Mouse (Mus musculus): ENCODE data around the gene Usp12. TPM values are rescaled to one million over a fixed set of nuclear protein-coding genes. Genes with fewer than 3 reads are reported as not detected.

The Usp12 gene
- polyA plus RNA-seq, 1 experiment from 2014 or later = 14.4 TPM

GRCm38 (mm10) chr5:146834959-146835358 is 40.2 kb upstream of the Usp12 start:
- 84% methylated on average over 8 of the region's 8 CpGs for WGBS
- H3K27me3 ChIP-seq (ENCODE audit: control insufficient read depth, insufficient read depth, low read length) = no peaks in the 10 kb centered on the region
- peaks cover 13% of the 10 kb centered on the region for H3K4me1 ChIP-seq (ENCODE audit: control insufficient read depth, insufficient read depth, low read length)
- ATAC-seq (ENCODE audit: low FRiP score, low TSS enrichment) = no peak
- H3K9me3 ChIP-seq (ENCODE audit: control insufficient read depth, low read length) = no peaks in the 10 kb centered on the region
- no peak overlapping the region for H3K27ac ChIP-seq (ENCODE audit: low read depth, low read length)
- H3K9ac ChIP-seq (ENCODE audit: low read depth, low read length) = no peak overlapping the region
- peak overlapping the region; percentile 90; the same call in 1 of the 2 replicates for H3K4me3 ChIP-seq (ENCODE audit: low read length)
- no peak overlapping the region; the same call in 1 of the 2 replicates for H3K4me2 ChIP-seq (replicated peaks; ENCODE audit: low read depth, low read length)
- peaks cover 46% of the 10 kb centered on the region for H3K36me3 ChIP-seq (ENCODE audit: control insufficient read depth, insufficient read depth, low read length)

GRCm38 (mm10) chr5:146833673-146834201 is 38.9 kb upstream of the Usp12 start:
- Histone ChIP-seq H3K9ac (ENCODE audit: low read depth, low read length) (peak overlapping the region; percentile 98), H3K4me3 (ENCODE audit: low read length) (peak overlapping the region; percentile 90), H3K9me3 (ENCODE audit: control insufficient read depth, low read length) (no peaks in the 10 kb centered on the region), H3K4me2 (replicated peaks; ENCODE audit: low read depth, low read length) (peak overlapping the region; percentile 92), H3K27ac (ENCODE audit: low read depth, low read length) (peak overlapping the region; percentile 85), H3K36me3 (ENCODE audit: control insufficient read depth, insufficient read depth, low read length) (peaks cover 46% of the 10 kb centered on the region), H3K27me3 (ENCODE audit: control insufficient read depth, insufficient read depth, low read length) (no peaks in the 10 kb centered on the region), H3K4me1 (ENCODE audit: control insufficient read depth, insufficient read depth, low read length) (peaks cover 13% of the 10 kb centered on the region)
- ATAC-seq (ENCODE audit: low FRiP score, low TSS enrichment) = no peak
- WGBS = 17% methylated on average over 8 of the region's 8 CpGs

GRCm38 (mm10) chr5:146832769-146833448 is 38.1 kb upstream of the Usp12 start, which contains the start of gene Rpl21:
Gene Rpl21 (plus strand): TSS chr5:146832890.
- H3K36me3 ChIP-seq (ENCODE audit: control insufficient read depth, insufficient read depth, low read length) = peaks cover 40% of the 10 kb centered on the region
- WGBS = under 1% methylated on average over 60 of the region's 60 CpGs
- H3K4me1 ChIP-seq (ENCODE audit: control insufficient read depth, insufficient read depth, low read length) = peaks cover 13% of the 10 kb centered on the region
- peak within 1 kb of the TSS; percentile 92 for H3K4me2 ChIP-seq (replicated peaks; ENCODE audit: low read depth, low read length)
- H3K9ac ChIP-seq (ENCODE audit: low read depth, low read length) = peak within 1 kb of the TSS; percentile 98
- ATAC-seq (ENCODE audit: low FRiP score, low TSS enrichment) = peak; percentile 98
- H3K9me3 ChIP-seq (ENCODE audit: control insufficient read depth, low read length) = no peaks in the 10 kb centered on the region
- H3K27ac ChIP-seq (ENCODE audit: low read depth, low read length) = peak within 1 kb of the TSS; percentile 85
- peak within 1 kb of the TSS; percentile 90 for H3K4me3 ChIP-seq (ENCODE audit: low read length)
- no peaks in the 10 kb centered on the region for H3K27me3 ChIP-seq (ENCODE audit: control insufficient read depth, insufficient read depth, low read length)

GRCm38 (mm10) chr5:146832435-146832768 is 37.6 kb upstream of the Usp12 start:
- WGBS = 57% methylated on average over 7 of the region's 7 CpGs
- peaks cover 35% of the 10 kb centered on the region for H3K36me3 ChIP-seq (ENCODE audit: control insufficient read depth, insufficient read depth, low read length)
- no peak for ATAC-seq (ENCODE audit: low FRiP score, low TSS enrichment)

GRCm38 (mm10) chr5:146829528-146829927 is 34.7 kb upstream of the Usp12 start:
- Histone ChIP-seq H3K27me3 (ENCODE audit: control insufficient read depth, insufficient read depth, low read length) (no peaks in the 10 kb centered on the region), H3K4me1 (ENCODE audit: control insufficient read depth, insufficient read depth, low read length) (peaks cover 8% of the 10 kb centered on the region), H3K4me2 (replicated peaks; ENCODE audit: low read depth, low read length) (no peak overlapping the region), H3K4me3 (ENCODE audit: low read length) (no peak overlapping the region), H3K9ac (ENCODE audit: low read depth, low read length) (no peak overlapping the region), H3K9me3 (ENCODE audit: control insufficient read depth, low read length) (no peaks in the 10 kb centered on the region), H3K36me3 (ENCODE audit: control insufficient read depth, insufficient read depth, low read length) (peaks cover 6% of the 10 kb centered on the region), H3K27ac (ENCODE audit: low read depth, low read length) (no peak overlapping the region)
- ATAC-seq (ENCODE audit: low FRiP score, low TSS enrichment) = no peak
- 48% methylated on average over 8 of the region's 8 CpGs for WGBS

More at GRCm38 (mm10) chr5:146832435-146832768, 37.6 kb upstream of the Usp12 start:
- peak overlapping the region; percentile 92 for H3K4me2 ChIP-seq (replicated peaks; ENCODE audit: low read depth, low read length)
- H3K9ac ChIP-seq (ENCODE audit: low read depth, low read length) = peak overlapping the region; percentile 98
- peak overlapping the region; percentile 85 for H3K27ac ChIP-seq (ENCODE audit: low read depth, low read length)
- H3K4me1 ChIP-seq (ENCODE audit: control insufficient read depth, insufficient read depth, low read length) = peaks cover 13% of the 10 kb centered on the region
- peak overlapping the region; percentile 90 for H3K4me3 ChIP-seq (ENCODE audit: low read length)
- H3K27me3 ChIP-seq (ENCODE audit: control insufficient read depth, insufficient read depth, low read length) = no peaks in the 10 kb centered on the region
- no peaks in the 10 kb centered on the region for H3K9me3 ChIP-seq (ENCODE audit: control insufficient read depth, low read length)

GRCm38 (mm10) chr5:146823005-146823404 is 28.2 kb upstream of the Usp12 start:
- ATAC-seq (ENCODE audit: low FRiP score, low TSS enrichment) = no peak

GRCm38 (mm10) chr5:146818906-146819623 is 24.3 kb upstream of the Usp12 start:
- Histone ChIP-seq H3K27ac (ENCODE audit: low read depth, low read length) (no peak overlapping the region), H3K36me3 (ENCODE audit: control insufficient read depth, insufficient read depth, low read length) (no peaks in the 10 kb centered on the region), H3K9me3 (ENCODE audit: control insufficient read depth, low read length) (no peaks in the 10 kb centered on the region), H3K9ac (ENCODE audit: low read depth, low read length) (no peak overlapping the region), H3K4me2 (replicated peaks; ENCODE audit: low read depth, low read length) (no peak overlapping the region), H3K4me1 (ENCODE audit: control insufficient read depth, insufficient read depth, low read length) (no peaks in the 10 kb centered on the region), H3K27me3 (ENCODE audit: control insufficient read depth, insufficient read depth, low read length) (no peaks in the 10 kb centered on the region), H3K4me3 (ENCODE audit: low read length) (no peak overlapping the region)
- no peak for ATAC-seq (ENCODE audit: low FRiP score, low TSS enrichment)
- 66% methylated on average over 8 of the region's 8 CpGs for WGBS

More at GRCm38 (mm10) chr5:146823005-146823404, 28.2 kb upstream of the Usp12 start:
- H3K27ac ChIP-seq (ENCODE audit: low read depth, low read length) = no peak overlapping the region
- 68% methylated on average over 5 of the region's 5 CpGs for WGBS
- no peaks in the 10 kb centered on the region for H3K27me3 ChIP-seq (ENCODE audit: control insufficient read depth, insufficient read depth, low read length)
- H3K4me1 ChIP-seq (ENCODE audit: control insufficient read depth, insufficient read depth, low read length) = no peaks in the 10 kb centered on the region
- H3K4me2 ChIP-seq (replicated peaks; ENCODE audit: low read depth, low read length) = no peak overlapping the region
- H3K9me3 ChIP-seq (ENCODE audit: control insufficient read depth, low read length) = no peaks in the 10 kb centered on the region
- no peak overlapping the region for H3K4me3 ChIP-seq (ENCODE audit: low read length)
- H3K9ac ChIP-seq (ENCODE audit: low read depth, low read length) = no peak overlapping the region
- no peaks in the 10 kb centered on the region for H3K36me3 ChIP-seq (ENCODE audit: control insufficient read depth, insufficient read depth, low read length)

- Histone ChIP-seq H3K4me2 (replicated peaks; ENCODE audit: low read depth, low read length) (no peak overlapping the region), H3K27ac (ENCODE audit: low read depth, low read length) (no peak overlapping the region), H3K9me3 (ENCODE audit: control insufficient read depth, low read length) (no peaks in the 10 kb centered on the region), H3K9ac (ENCODE audit: low read depth, low read length) (no peak overlapping the region), H3K27me3 (ENCODE audit: control insufficient read depth, insufficient read depth, low read length) (no peaks in the 10 kb centered on the region), H3K4me3 (ENCODE audit: low read length) (no peak overlapping the region), H3K36me3 (ENCODE audit: control insufficient read depth, insufficient read depth, low read length) (no peaks in the 10 kb centered on the region), H3K4me1 (ENCODE audit: control insufficient read depth, insufficient read depth, low read length) (no peaks in the 10 kb centered on the region)
- ATAC-seq (ENCODE audit: low FRiP score, low TSS enrichment) = no peak
- WGBS = 92% methylated on average over 8 of the region's 8 CpGs
Measured at GRCm38 (mm10) chr5:146817583-146817982, 22.8 kb upstream of the Usp12 start.

- H3K27me3 ChIP-seq (ENCODE audit: control insufficient read depth, insufficient read depth, low read length) = no peaks in the 10 kb centered on the region
- ATAC-seq (ENCODE audit: low FRiP score, low TSS enrichment) = no peak
- no peak overlapping the region for H3K27ac ChIP-seq (ENCODE audit: low read depth, low read length)
- 72% methylated on average over 4 of the region's 4 CpGs for WGBS
- H3K9ac ChIP-seq (ENCODE audit: low read depth, low read length) = no peak overlapping the region
- H3K4me1 ChIP-seq (ENCODE audit: control insufficient read depth, insufficient read depth, low read length) = no peaks in the 10 kb centered on the region
- H3K36me3 ChIP-seq (ENCODE audit: control insufficient read depth, insufficient read depth, low read length) = no peaks in the 10 kb centered on the region
- H3K4me3 ChIP-seq (ENCODE audit: low read length) = no peak overlapping the region
- no peak overlapping the region for H3K4me2 ChIP-seq (replicated peaks; ENCODE audit: low read depth, low read length)
- no peaks in the 10 kb centered on the region for H3K9me3 ChIP-seq (ENCODE audit: control insufficient read depth, low read length)
Measured at GRCm38 (mm10) chr5:146815394-146815793, 20.6 kb upstream of the Usp12 start.

All from kidney, embryonic 14.5 days (tissue).